Mouse (Mus musculus) ovary, adult 18-20 months (tissue): ENCODE results near the gene Olfr1051.
"Not testable (repeated sequence)": the region's sequence is repeated elsewhere in the genome, so short reads cannot be mapped to it uniquely, and the experiment has no call there.

Experiments
- DNase-seq: peaks from one replicate; pipeline ENCODE4 v3.0.0; 2022; ENCODE audit warnings: low spot score, mixed read lengths

Olfr1051 gene

DNA sequence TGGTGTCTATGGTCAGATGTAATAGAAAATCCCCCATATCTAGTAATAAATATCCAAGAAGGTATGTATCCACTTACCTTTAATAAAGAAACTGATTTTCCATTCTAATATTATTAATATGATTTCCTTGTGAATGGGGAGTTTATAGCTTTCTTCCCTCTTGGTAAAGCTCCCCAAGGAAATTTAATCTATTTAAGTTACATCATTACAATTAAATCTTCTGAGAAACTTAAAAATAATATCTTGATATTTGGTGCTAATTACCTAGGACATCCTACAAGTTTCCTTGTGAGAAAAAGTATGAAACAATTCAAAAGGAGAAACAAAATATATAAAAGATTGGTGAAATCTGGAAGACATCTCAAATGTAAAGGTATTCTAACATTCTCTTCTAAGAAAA, at the start of gene Olfr1051:
Gene Olfr1051, minus strand, starts transcription at position 101 of the 400 bp plus-strand sequence.
- DNase-seq = not testable (repeated sequence)

DNA sequence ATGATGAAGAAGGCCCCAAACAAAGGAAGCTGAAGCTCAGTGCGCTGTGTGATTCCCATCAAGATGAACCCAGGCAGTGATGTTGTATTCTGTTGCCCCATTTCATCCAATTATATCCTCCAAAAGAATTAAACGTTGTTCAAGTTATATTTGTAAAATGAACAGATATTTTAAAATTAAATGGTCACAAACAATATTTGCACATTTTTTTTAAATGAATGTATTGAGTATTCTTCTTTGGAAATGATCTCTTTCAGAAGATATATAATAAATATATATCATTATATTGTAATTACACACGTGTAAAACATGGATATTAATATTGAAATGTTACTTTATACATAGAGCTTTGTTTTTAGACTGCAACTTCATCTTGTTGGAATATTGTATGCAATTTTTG, 36.3 kb upstream of the Olfr1051 start, which contains the start of gene Olfr1053:
Gene Olfr1053, minus strand, starts transcription at position 101 of the 400 bp plus-strand sequence.
- DNase-seq = no peak

DNA sequence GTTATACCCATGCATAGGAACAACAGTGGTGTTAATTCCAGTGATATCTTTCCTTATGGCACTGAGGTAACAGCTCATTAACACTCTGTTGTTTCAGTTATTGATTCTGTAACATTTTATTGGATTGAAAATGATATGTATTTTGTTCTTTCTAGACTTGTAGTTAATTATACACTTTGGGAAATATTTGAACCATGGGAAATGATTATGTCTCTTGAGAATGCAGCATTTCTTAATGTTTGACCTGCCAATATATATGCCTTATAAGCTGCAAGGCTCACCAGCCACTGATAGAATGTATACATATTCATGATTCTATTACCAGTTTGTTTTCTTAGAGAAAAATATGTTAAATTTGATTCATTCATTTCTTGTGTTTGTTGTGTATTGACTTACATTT, 13.3 kb upstream of the Olfr1051 start, which contains the start of gene Olfr1052:
Gene Olfr1052, plus strand, starts transcription at position 301 of the 400 bp plus-strand sequence.
- no peak for DNase-seq

- DNase-seq = not testable (repeated sequence)
These were observed 20.7 kb downstream of the Olfr1051 start, which contains the start of gene Olfr1049 for GRCm38 (mm10) chr2:86258228-86258627. Gene Olfr1049 (minus strand): TSS chr2:86258328.

- DNase-seq = no peak
These were observed 38.7 kb downstream of the Olfr1051 start, which contains the start of gene Olfr1048 for GRCm38 (mm10) chr2:86240189-86240588. Gene Olfr1048 (minus strand): TSS chr2:86240289.

GRCm38 (mm10) chr2:86231301-86231700, 47.6 kb downstream of the Olfr1051 start, which contains the start of gene Olfr1047:
Gene Olfr1047 (minus strand): TSS chr2:86231401.
- DNase-seq = no peak
